Mouse (Mus musculus) kidney, embryonic 14.5 days (tissue): ENCODE measurements around the gene Kbtbd6. TPM values are rescaled to one million over a fixed set of nuclear protein-coding genes. Genes with fewer than 3 reads are reported as not detected.
"Not testable (repeated sequence)": the region's sequence is repeated elsewhere in the genome, so short reads cannot be mapped to it uniquely, and the experiment has no call there.

Experiments used
- ATAC-seq: fragments of 200-750 bp; cut with Nextera tagmentation; 2 replicates; pipeline ENCODE4 v1.8.0; 2017; ENCODE audit warnings: moderate number of reproducible peaks, mild to moderate bottlenecking, moderate TSS enrichment, moderate library complexity; ENCODE audit not compliant: low FRiP score, low TSS enrichment
- H3K27ac ChIP-seq: fragments of 300-500 bp; sonication (generic); 2 replicates; pipeline ENCODE4 v1.5.1; 2014; ENCODE audit warnings: low read depth, mild to moderate bottlenecking, low read length, moderate library complexity, mixed read lengths
- H3K27me3 ChIP-seq: fragments of 300-500 bp; sonication (generic); 2 replicates; pipeline ENCODE4 v1.6.1; 2014; ENCODE audit warnings: mild to moderate bottlenecking, low read length; ENCODE audit not compliant: control insufficient read depth, insufficient read depth
- H3K36me3 ChIP-seq: fragments of 300-500 bp; sonication (generic); 2 replicates; pipeline ENCODE4 v1.6.1; 2014; ENCODE audit warnings: low read length, mixed read lengths; ENCODE audit not compliant: control insufficient read depth, insufficient read depth
- H3K4me1 ChIP-seq: fragments of 300-500 bp; sonication (generic); 2 replicates; pipeline ENCODE4 v1.6.1; 2014; ENCODE audit warnings: low read length, mixed read lengths; ENCODE audit not compliant: control insufficient read depth, insufficient read depth
- H3K4me2 ChIP-seq: fragments of 300-500 bp; sonication (generic); replicated peaks from 2 replicates; pipeline ENCODE4 v1.6.1; 2014; ENCODE audit warnings: low read depth, mild to moderate bottlenecking, low read length
- H3K4me3 ChIP-seq: fragments of 300-500 bp; sonication (generic); 2 replicates; pipeline ENCODE4 v1.5.1; 2014; ENCODE audit warnings: mild to moderate bottlenecking, low read length
- H3K9ac ChIP-seq: fragments of 300-500 bp; sonication (generic); 2 replicates; pipeline ENCODE4 v1.6.1; 2014; ENCODE audit warnings: low read depth, mild to moderate bottlenecking, low read length, moderate library complexity
- H3K9me3 ChIP-seq: fragments of 300-500 bp; sonication (generic); 2 replicates; pipeline ENCODE4 v1.6.1; 2016; ENCODE audit warnings: low read length; ENCODE audit not compliant: control insufficient read depth
- WGBS: fragments of 180-500 bp; shearing (Covaris S2); extraction: QIAGEN DNeasy Blood & Tissue Kit; methylation state at CpG from one replicate; pipeline ENCODE4 v1.1.7; 2014; 5-methylcytosine and 5-hydroxymethylcytosine counted together
- polyA plus RNA-seq: library from polyadenylated mRNA; unstranded; fragments of >200 nt; fragmentation: Nextera tagmentation; extraction: Ambion mirVana; gene quantifications from 2 replicates; pipeline ENCODE4 v1.2.1, GENCODE M21; 2014

Kbtbd6 gene
- polyA plus RNA-seq: 2.9 and 3.2 TPM in 2 replicates

GRCm38 (mm10) chr14:79451681-79452590 lies at the start of gene Kbtbd6:
Gene Kbtbd6, plus strand, starts transcription at chr14:79451835.
- Histone ChIP-seq H3K4me3 (peak within 1 kb of the TSS; percentile 49), H3K27ac (0 out of 2 replicates have a peak within 1 kb of the TSS, but pooled peaks have one; percentile 37), H3K4me2 (peak within 1 kb of the TSS; percentile 69), H3K9ac (peak within 1 kb of the TSS; percentile 68)
- H3K4me1 ChIP-seq, H3K27me3 ChIP-seq, H3K9me3 ChIP-seq, H3K36me3 ChIP-seq: not testable (repeated sequence)
- 10% methylated on average over 37 of the region's 89 CpGs for WGBS
- peak; percentile 93 for ATAC-seq

GRCm38 (mm10) chr14:79407641-79408040 lies 44.0 kb upstream of the Kbtbd6 start:
- H3K27ac ChIP-seq: no peak overlapping the region
- H3K27me3 ChIP-seq: no peaks in the 10 kb centered on the region
- H3K4me3 ChIP-seq: no peak overlapping the region
- no peak for ATAC-seq
- H3K36me3 ChIP-seq: no peaks in the 10 kb centered on the region
- H3K4me2 ChIP-seq: no peak overlapping the region
- H3K9ac ChIP-seq: no peak overlapping the region
- H3K4me1 ChIP-seq: no peaks in the 10 kb centered on the region
- H3K9me3 ChIP-seq: no peaks in the 10 kb centered on the region
- 87% methylated on average over 2 of the region's 2 CpGs for WGBS

GRCm38 (mm10) chr14:79409278-79409830 lies 42.3 kb upstream of the Kbtbd6 start:
- H3K9ac ChIP-seq: no peak overlapping the region
- ATAC-seq: no peak
- H3K36me3 ChIP-seq: peaks cover 8% of the 10 kb centered on the region
- no peak overlapping the region for H3K4me2 ChIP-seq
- no peaks in the 10 kb centered on the region for H3K27me3 ChIP-seq
- 91% methylated on average over 6 of the region's 6 CpGs for WGBS
- H3K4me3 ChIP-seq: no peak overlapping the region
- no peaks in the 10 kb centered on the region for H3K9me3 ChIP-seq
- H3K27ac ChIP-seq: no peak overlapping the region
- no peaks in the 10 kb centered on the region for H3K4me1 ChIP-seq

GRCm38 (mm10) chr14:79410662-79411061 lies 41.0 kb upstream of the Kbtbd6 start:
- H3K4me1 ChIP-seq: no peaks in the 10 kb centered on the region
- H3K9me3 ChIP-seq: no peaks in the 10 kb centered on the region
- no peak overlapping the region for H3K4me3 ChIP-seq
- 81% methylated on average over 2 of the region's 2 CpGs for WGBS
- ATAC-seq: no peak
- H3K27me3 ChIP-seq: no peaks in the 10 kb centered on the region
- H3K9ac ChIP-seq: no peak overlapping the region
- H3K27ac ChIP-seq: no peak overlapping the region
- H3K36me3 ChIP-seq: peaks cover 8% of the 10 kb centered on the region
- no peak overlapping the region for H3K4me2 ChIP-seq

- H3K4me2 ChIP-seq: no peak overlapping the region
- peaks cover 8% of the 10 kb centered on the region for H3K36me3 ChIP-seq
- no peaks in the 10 kb centered on the region for H3K4me1 ChIP-seq
- H3K9ac ChIP-seq: no peak overlapping the region
- H3K9me3 ChIP-seq: no peaks in the 10 kb centered on the region
- H3K27ac ChIP-seq: no peak overlapping the region
- H3K4me3 ChIP-seq: no peak overlapping the region
- no peaks in the 10 kb centered on the region for H3K27me3 ChIP-seq
- 85% methylated on average over 6 of the region's 6 CpGs for WGBS
- ATAC-seq: no peak
These were observed 38.5 kb upstream of the Kbtbd6 start for GRCm38 (mm10) chr14:79413121-79413520.

- Histone ChIP-seq H3K9ac (no peak overlapping the region), H3K4me3 (no peak overlapping the region), H3K27me3 (no peaks in the 10 kb centered on the region), H3K36me3 (peaks cover 6% of the 10 kb centered on the region; the same call in 1 of the 2 replicates), H3K4me2 (no peak overlapping the region), H3K27ac (no peak overlapping the region), H3K4me1 (no peaks in the 10 kb centered on the region), H3K9me3 (no peaks in the 10 kb centered on the region)
- no peak for ATAC-seq
- WGBS: 67% methylated on average over 20 of the region's 20 CpGs
These were observed 31.5 kb upstream of the Kbtbd6 start for GRCm38 (mm10) chr14:79420083-79420685.

GRCm38 (mm10) chr14:79425979-79426729 lies 25.5 kb upstream of the Kbtbd6 start, which contains the start of gene Kbtbd7:
Gene Kbtbd7, plus strand, starts transcription at chr14:79426511.
- under 1% methylated on average over 40 of the region's 44 CpGs for WGBS
- H3K36me3 ChIP-seq: peaks cover 5% of the 10 kb centered on the region; the same call in 1 of the 2 replicates
- peak; percentile 98 for ATAC-seq
- H3K9ac ChIP-seq: peak within 1 kb of the TSS; percentile 54
- no peaks in the 10 kb centered on the region for H3K4me1 ChIP-seq
- peak within 1 kb of the TSS; percentile 53 for H3K4me2 ChIP-seq
- peak within 1 kb of the TSS; percentile 63 for H3K27ac ChIP-seq
- H3K27me3 ChIP-seq: no peaks in the 10 kb centered on the region
- H3K9me3 ChIP-seq: peaks cover 13% of the 10 kb centered on the region
- H3K4me3 ChIP-seq: peak within 1 kb of the TSS; percentile 47

GRCm38 (mm10) chr14:79426730-79427365 lies 24.8 kb upstream of the Kbtbd6 start:
- WGBS: 39% methylated on average over 9 of the region's 59 CpGs
- H3K4me2 ChIP-seq: peak overlapping the region; percentile 53
- H3K27ac ChIP-seq: peak overlapping the region; percentile 63; the same call in 1 of the 2 replicates
- H3K36me3 ChIP-seq, H3K27me3 ChIP-seq, H3K4me1 ChIP-seq: not testable (repeated sequence)
- peaks cover 13% of the 10 kb centered on the region for H3K9me3 ChIP-seq
- peak; percentile 44 for ATAC-seq
- H3K4me3 ChIP-seq: peak overlapping the region; percentile 47
- H3K9ac ChIP-seq: peak overlapping the region; percentile 54
